Mouse (Mus musculus): Measurements from ENCODE around the gene Gm44973.

- TF ChIP-seq CTCF (IDR thresholded peaks at IDR 0.05; ENCODE audit: borderline replicate concordance, insufficient read depth, low read depth, low read length): no peak
- TF ChIP-seq POLR2A (IDR thresholded peaks at IDR 0.05; ENCODE audit: borderline replicate concordance, insufficient read depth, low read length): no peak
These were observed 15.4 kb downstream of the Gm44973 start for GRCm38 (mm10) chr7:5030554-5031275.
